Mouse (Mus musculus) retina, postnatal 7 days (tissue): Measurements from ENCODE around the gene Hps6.
A peak's percentile ranks its signal among the peaks of the same experiment; 100 is the strongest.

Experiments
- DNase-seq: peaks from one replicate; pipeline ENCODE4 v3.0.0-alpha.2; 2012; ENCODE audit warnings: low read depth, low spot score

Hps6 gene

GRCm38 (mm10) chr19:46029652-46030051, 26.3 kb downstream of the Hps6 start:
- no peak for DNase-seq

GRCm38 (mm10) chr19:46030196-46030983, 27.1 kb downstream of the Hps6 start:
- DNase-seq: no peak

- DNase-seq: no peak
Measured at GRCm38 (mm10) chr19:46031689-46032432, 28.6 kb downstream of the Hps6 start.

GRCm38 (mm10) chr19:46032731-46033510, 29.6 kb downstream of the Hps6 start:
- DNase-seq: no peak

- no peak for DNase-seq
Measured at GRCm38 (mm10) chr19:46033911-46034310, 30.6 kb downstream of the Hps6 start.

- DNase-seq: no peak
Measured at GRCm38 (mm10) chr19:46035971-46036370, 32.7 kb downstream of the Hps6 start.

GRCm38 (mm10) chr19:46036477-46037242, 33.4 kb downstream of the Hps6 start:
- no peak for DNase-seq

GRCm38 (mm10) chr19:46037243-46037924, 34.1 kb downstream of the Hps6 start:
- no peak for DNase-seq

- DNase-seq: no peak
Measured at GRCm38 (mm10) chr19:46037925-46038850, 34.9 kb downstream of the Hps6 start.

GRCm38 (mm10) chr19:46038851-46039260, 35.5 kb downstream of the Hps6 start:
- DNase-seq: no peak

GRCm38 (mm10) chr19:46039478-46039877, 36.2 kb downstream of the Hps6 start:
- peak; percentile 78 for DNase-seq

- DNase-seq: no peak
Measured at GRCm38 (mm10) chr19:46040149-46040902, 37.0 kb downstream of the Hps6 start.

- no peak for DNase-seq
Measured at GRCm38 (mm10) chr19:46041299-46041932, 38.1 kb downstream of the Hps6 start.

GRCm38 (mm10) chr19:46041933-46042475, 38.7 kb downstream of the Hps6 start:
- DNase-seq: peak; percentile 78

GRCm38 (mm10) chr19:46042476-46043011, 39.2 kb downstream of the Hps6 start:
- DNase-seq: no peak

GRCm38 (mm10) chr19:46043380-46043779, 40.1 kb downstream of the Hps6 start:
- no peak for DNase-seq

GRCm38 (mm10) chr19:46044271-46044992, 41.1 kb downstream of the Hps6 start, which contains the start of gene Pprc1:
Pprc1 (plus strand) TSS chr19:46044886.
- DNase-seq: no peak
